ENCODE assay signal across 12 mouse cellular contexts in the genomic region with DNA sequence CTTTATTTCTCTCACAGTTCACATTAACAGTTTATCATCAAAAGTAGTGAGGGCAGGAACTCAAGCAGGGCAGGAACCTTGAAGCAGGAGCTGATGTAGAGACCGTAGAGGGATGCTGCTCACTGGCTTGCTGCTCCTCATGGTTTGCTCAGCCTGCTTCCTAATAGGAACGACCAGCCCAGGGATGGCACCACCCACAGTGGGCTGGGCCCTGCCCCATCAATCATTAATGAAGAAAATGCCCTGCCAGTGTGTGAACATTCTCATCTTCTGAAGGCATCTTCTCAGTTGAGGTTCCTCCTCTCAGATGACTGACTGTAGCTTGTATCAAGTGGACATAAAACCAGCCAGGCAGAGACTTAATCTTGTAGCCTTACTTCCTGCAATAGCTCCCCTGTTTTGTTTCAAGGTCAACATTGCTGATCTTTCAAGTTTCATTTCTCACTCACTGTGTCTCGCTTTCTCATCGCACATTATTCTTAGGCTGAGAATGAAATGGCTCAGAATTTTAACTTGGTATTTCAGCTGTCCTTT. TPM values are rescaled to one million over a fixed set of nuclear protein-coding genes. Genes with fewer than 3 reads are reported as not detected.
DNase-seq lines count a peak whose midpoint lies in the region; ATAC-seq and TF ChIP-seq lines count a peak whose summit lies in the region.
"Had no signal": no experiment of that assay in that cellular context is flagged by ENCODE, and none has a peak within 500 bp of the region (broad histone marks: within the 10 kb centered on the region; RNA-seq: fewer than 3 reads in every experiment).

No protein-coding gene starts in this region.

- H3K9ac ChIP-seq in heart, embryonic 16.5 days (ENCODE audit: low read length): no peak overlapping the region
- no peak overlapping the region for H3K9ac ChIP-seq in heart, embryonic 11.5 days (ENCODE audit: low read depth, low read length)
- no peak overlapping the region for H3K9ac ChIP-seq in stomach, postnatal 0 days (ENCODE audit: low read length)

- no peak for ATAC-seq in heart, embryonic 16.5 days (replicated peaks; ENCODE audit: extremely low read depth, insufficient read depth, low FRiP score)
- no peak for ATAC-seq in heart, embryonic 11.5 days (replicated peaks; ENCODE audit: insufficient number of reproducible peaks, low FRiP score, low TSS enrichment)
- ATAC-seq in activated CD4-positive, CD25-positive, alpha-beta regulatory T cell, adult 4 months: peak; percentile 40
- peak; percentile 24; the same call in 1 of the 2 replicates for ATAC-seq in megakaryocyte, adult 5-6 weeks (ENCODE audit: poor library complexity, severe bottlenecking)
- ATAC-seq in stomach, postnatal 0 days (ENCODE audit: low FRiP score, low TSS enrichment): no peak

- DNase-seq in kidney, adult 8-10 months: peak; percentile 78 to 88
- no peak for DNase-seq in stomach, postnatal 0 days (ENCODE audit: low spot score)
- DNase-seq in urinary bladder, adult 2 months (ENCODE audit: low spot score): no peak
- DNase-seq: cerebellum, adult 2 months; heart, postnatal 10 days; thymus, postnatal 14 days had no signal

- TF ChIP-seq CTCF in stomach, postnatal 0 days (IDR thresholded peaks at IDR 0.05; ENCODE audit: low read depth): no peak

- 55% methylated on average over 4 of the region's 4 CpGs for WGBS in heart, embryonic 16.5 days
- WGBS in heart, embryonic 11.5 days (ENCODE audit: insufficient replicate concordance): 78% methylated on average over 4 of the region's 4 CpGs
- WGBS in stomach, postnatal 0 days: 72% methylated on average over 4 of the region's 4 CpGs

- no peaks in the 10 kb centered on the region for H3K27me3 ChIP-seq in heart, embryonic 16.5 days (ENCODE audit: control insufficient read depth, insufficient read depth, low read length)
- no peaks in the 10 kb centered on the region for H3K27me3 ChIP-seq in heart, embryonic 11.5 days (ENCODE audit: control insufficient read depth, insufficient read depth, low read length)
- no peaks in the 10 kb centered on the region for H3K27me3 ChIP-seq in stomach, postnatal 0 days (ENCODE audit: control insufficient read depth, insufficient read depth, low read length)
- H3K27me3 ChIP-seq: CH12.LX had no signal

- no peak for TF ChIP-seq EP300 in stomach, postnatal 0 days (optimal IDR thresholded peaks at IDR 0.05)

- H3K4me2 ChIP-seq in heart, embryonic 16.5 days (ENCODE audit: low read depth, low read length): no peak overlapping the region
- no peak overlapping the region for H3K4me2 ChIP-seq in heart, embryonic 11.5 days
- no peak overlapping the region for H3K4me2 ChIP-seq in stomach, postnatal 0 days (replicated peaks; ENCODE audit: low read depth)
- H3K4me2 ChIP-seq: midbrain, embryonic 11.5 days had no signal

- peaks cover 41% of the 10 kb centered on the region for H3K4me1 ChIP-seq in heart, embryonic 16.5 days (ENCODE audit: control insufficient read depth, insufficient read depth, low read length)
- peaks cover 22% of the 10 kb centered on the region for H3K4me1 ChIP-seq in heart, embryonic 11.5 days (ENCODE audit: control insufficient read depth, insufficient read depth, low read length)
- H3K4me1 ChIP-seq in stomach, postnatal 0 days (replicated peaks; ENCODE audit: control insufficient read depth, insufficient read depth): no peaks in the 10 kb centered on the region

- no peaks in the 10 kb centered on the region for H3K9me3 ChIP-seq in heart, embryonic 16.5 days (replicated peaks; ENCODE audit: control insufficient read depth, low read length)
- H3K9me3 ChIP-seq in heart, embryonic 11.5 days (replicated peaks; ENCODE audit: control insufficient read depth, low read length): no peaks in the 10 kb centered on the region
- H3K9me3 ChIP-seq in stomach, postnatal 0 days (ENCODE audit: control insufficient read depth, low read length): no peaks in the 10 kb centered on the region

- no peak overlapping the region for H3K4me3 ChIP-seq in heart, embryonic 16.5 days (ENCODE audit: low read length)
- H3K4me3 ChIP-seq in heart, embryonic 11.5 days (ENCODE audit: low read depth, low read length): no peak overlapping the region
- H3K4me3 ChIP-seq in stomach, postnatal 0 days (ENCODE audit: low read depth, low read length): no peak overlapping the region

- no peaks in the 10 kb centered on the region for H3K36me3 ChIP-seq in heart, embryonic 16.5 days (ENCODE audit: control insufficient read depth, insufficient read depth)
- no peaks in the 10 kb centered on the region for H3K36me3 ChIP-seq in heart, embryonic 11.5 days (ENCODE audit: control insufficient read depth, insufficient read depth, low read length)
- no peaks in the 10 kb centered on the region for H3K36me3 ChIP-seq in stomach, postnatal 0 days (ENCODE audit: control insufficient read depth, insufficient read depth, low read length)

- peak overlapping the region; percentile 40; the same call in 1 of the 2 replicates for H3K27ac ChIP-seq in heart, embryonic 16.5 days (ENCODE audit: low read length)
- H3K27ac ChIP-seq in heart, embryonic 11.5 days (ENCODE audit: low read depth, low read length): no peak overlapping the region
- no peak overlapping the region for H3K27ac ChIP-seq in stomach, postnatal 0 days (replicated peaks)

RNA-seq across cellular contexts. Expression of a gene that starts 24.5 kb away (rescaled TPM):
- polyA plus RNA-seq in heart, embryonic 16.5 days (2015; fragmentation: Nextera tagmentation; extraction: Ambion mirVana): 28.8 and 30.2 TPM in 2 replicates
- polyA plus RNA-seq in heart, embryonic 11.5 days (2014; fragmentation: Nextera tagmentation; extraction: Ambion mirVana): 20.5 and 21.1 TPM in 2 replicates
- polyA plus RNA-seq in activated CD4-positive, CD25-positive, alpha-beta regulatory T cell, adult 4 months (2017; shearing (Covaris generic)): 10 to 100 TPM; 12.0 to 16.7 TPM
- 65.5 and 68.1 TPM in 2 replicates for total RNA-seq in megakaryocyte, adult 5-6 weeks (2015)
- 95.3 and 105 TPM in 2 replicates for total RNA-seq in megakaryocyte, adult 5-6 weeks (2017)
- polyA plus RNA-seq in stomach, postnatal 0 days (2015; fragmentation: Nextera tagmentation; extraction: Ambion mirVana): 4.5 and 5.1 TPM in 2 replicates
- polyA plus RNA-seq in urinary bladder, adult 2 months (2012; rRNA removed): 10.7 and 11.3 TPM in 2 replicates

Comparison
In these comparisons a context has a peak if more than half of its experiments do, and no peak if none do; other contexts are left out.
1. ATAC-seq: peak in activated CD4-positive, CD25-positive, alpha-beta regulatory T cell, adult 4 months (single experiment) and megakaryocyte, adult 5-6 weeks (single experiment); none in heart, embryonic 16.5 days (single experiment), heart, embryonic 11.5 days (single experiment) and stomach, postnatal 0 days (single experiment).
2. DNase-seq: peak in kidney, adult 8-10 months (2 of 2); none in stomach, postnatal 0 days (single experiment) and urinary bladder, adult 2 months (single experiment).